Mouse (Mus musculus) gonadal fat pad, adult 2 months (tissue): ENCODE data around the gene Mlec. TPM values are rescaled to one million over a fixed set of nuclear protein-coding genes. Genes with fewer than 3 reads are reported as not detected.

Experiments used
- DNase-seq: peaks from one replicate; pipeline ENCODE4 v3.0.0-alpha.2; 2012; ENCODE audit warnings: low read depth
- polyA plus RNA-seq: library from polyadenylated mRNA; depleted of rRNA; stranded (reverse); fragments of >200 nt; gene quantifications from 2 replicates; pipeline ENCODE4 v1.2.3, GENCODE M21; 2012; rRNA removed

Mlec gene
- polyA plus RNA-seq: 138 and 166 TPM in 2 replicates

DNA sequence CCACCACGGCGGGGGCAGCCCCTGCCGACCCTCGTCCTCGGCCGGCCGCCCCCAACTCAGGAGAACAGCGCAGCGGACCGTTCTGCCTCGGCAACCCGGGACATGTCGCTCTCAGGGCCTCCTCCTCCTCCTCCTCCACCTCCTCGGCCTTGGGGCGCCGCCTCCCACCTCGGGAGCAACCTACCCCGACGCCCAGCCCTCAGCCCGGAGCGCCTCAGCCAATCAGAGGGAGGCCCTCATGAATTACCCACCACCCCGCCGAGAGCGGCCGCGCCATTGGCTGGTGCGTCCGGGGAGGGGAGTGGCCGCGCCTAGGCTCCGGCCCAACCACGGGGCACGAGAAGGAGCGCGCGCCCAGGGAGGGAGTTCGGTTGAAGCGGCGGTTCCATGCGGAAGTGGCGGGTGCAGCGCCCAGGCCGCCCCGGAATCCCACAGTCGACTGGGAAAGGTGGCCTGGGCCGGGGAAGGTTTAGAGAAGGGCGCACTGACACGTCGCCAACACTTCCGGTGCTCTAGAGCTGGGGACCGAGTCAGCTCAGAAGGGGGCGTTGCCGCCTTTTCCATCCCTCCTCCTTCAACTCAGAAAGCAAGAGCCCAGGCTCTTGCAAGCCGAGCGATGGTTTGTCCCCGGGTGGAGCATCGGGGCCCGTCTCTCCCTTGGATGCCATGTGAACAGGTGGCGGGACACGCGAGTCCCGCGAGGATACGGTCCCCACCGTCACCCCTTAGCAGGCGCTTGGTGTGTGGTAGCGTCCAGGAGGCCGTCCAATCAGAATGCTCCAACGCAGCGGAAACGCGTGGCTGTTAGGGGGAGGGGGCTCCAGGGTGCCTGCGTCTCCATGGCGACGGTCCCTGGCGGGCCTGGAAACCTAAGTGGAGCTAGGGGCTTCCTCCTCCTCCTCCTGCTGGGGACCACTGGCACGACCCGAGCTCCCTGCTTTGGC lies at the start of gene Mlec:
Mlec (minus strand) TSS at position 140 of the 944 bp plus-strand sequence.
- DNase-seq: peak; percentile 65

DNA sequence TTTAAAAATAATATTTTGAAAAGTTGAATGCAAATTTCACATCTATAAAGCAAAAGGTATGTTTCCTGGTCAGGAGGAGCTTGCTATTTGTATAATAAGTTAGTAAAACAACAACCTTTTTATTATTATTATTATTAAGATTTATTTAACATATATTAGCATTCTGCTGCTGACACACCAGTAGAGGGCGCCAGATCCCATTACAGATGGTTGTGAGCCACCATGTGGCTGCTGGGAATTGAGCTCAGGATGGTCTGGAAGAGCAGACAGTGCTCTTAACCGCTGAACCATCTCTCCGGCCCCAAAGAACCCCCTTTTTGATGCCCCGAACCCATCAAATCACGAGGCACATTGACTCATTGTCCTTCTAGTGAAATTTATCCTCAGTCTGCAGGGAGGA lies 49.3 kb upstream of the Mlec start:
- DNase-seq: no peak

DNA sequence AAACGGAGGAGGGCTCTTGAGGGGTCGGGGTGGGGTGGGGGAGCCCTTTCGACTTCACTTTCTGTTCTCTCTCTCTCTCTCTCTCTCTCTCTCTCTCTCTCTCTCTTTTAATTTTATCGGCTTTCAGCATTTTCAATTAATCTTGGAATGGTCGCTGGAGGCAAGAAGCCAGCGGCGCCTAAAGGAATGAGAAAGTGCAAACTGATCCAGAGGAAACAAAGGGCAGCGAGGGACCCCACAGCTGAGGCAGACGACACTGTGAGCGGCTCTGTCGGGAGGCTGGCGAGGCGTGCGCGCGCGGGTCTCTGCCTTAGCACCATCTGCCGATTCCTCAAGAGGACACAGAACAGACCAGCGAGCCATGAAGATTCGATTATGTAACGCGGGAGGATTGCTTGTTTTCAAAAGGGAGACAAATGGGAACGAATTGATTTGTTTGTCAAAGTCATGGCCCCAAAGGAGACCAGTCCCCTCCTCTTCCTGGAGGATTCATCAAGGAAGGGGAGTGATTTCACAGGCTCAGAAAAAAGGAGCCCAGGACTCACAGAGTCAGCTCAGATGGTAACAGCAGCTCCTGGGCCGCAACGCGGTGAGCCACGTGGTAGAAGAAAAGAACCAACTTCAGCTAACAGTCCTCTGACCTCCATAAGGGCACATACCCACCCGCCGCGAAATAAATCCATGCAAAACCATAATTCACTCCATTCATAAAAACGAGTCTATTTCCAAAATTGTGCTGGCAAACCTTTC lies 46.8 kb upstream of the Mlec start:
- no peak for DNase-seq

DNA sequence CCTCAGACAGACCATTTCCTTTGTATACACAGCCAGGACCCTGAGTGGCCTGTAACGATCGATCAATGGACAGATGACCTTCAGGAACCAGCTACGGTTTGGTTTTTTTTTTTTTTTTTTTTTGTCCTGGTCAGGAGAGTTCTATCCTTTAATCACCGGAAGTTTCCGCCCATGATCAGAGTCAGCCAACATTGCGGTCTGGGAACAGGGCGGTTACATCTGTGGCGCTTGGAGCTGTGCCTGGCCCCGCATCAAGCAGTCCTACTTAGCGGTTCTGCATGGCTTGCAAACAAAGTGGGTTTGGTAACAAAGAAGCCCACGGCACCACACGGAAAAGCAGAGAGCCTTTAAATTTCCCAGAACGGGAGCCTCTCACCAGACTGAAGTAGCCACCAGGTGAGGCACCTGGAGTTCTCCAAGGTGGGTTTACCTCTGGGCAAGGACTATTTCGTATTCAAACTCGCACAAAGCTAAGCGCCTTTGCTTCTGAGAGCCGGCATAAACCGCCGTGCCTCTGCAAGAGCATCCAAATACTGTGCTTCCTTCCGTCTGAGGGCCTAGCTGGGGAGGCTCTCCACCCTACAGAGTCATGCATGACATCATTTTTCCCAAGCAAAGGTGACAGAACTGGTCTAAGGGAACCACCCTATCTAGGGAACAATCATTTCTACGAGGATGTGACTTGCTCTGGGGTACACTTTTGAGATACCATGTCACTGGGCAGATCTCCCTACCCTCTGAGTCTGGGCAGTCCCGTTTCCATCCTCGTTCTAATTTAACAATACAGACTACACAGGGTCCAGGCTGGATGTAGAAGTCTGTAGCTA lies 46.0 kb upstream of the Mlec start:
- no peak for DNase-seq

DNA sequence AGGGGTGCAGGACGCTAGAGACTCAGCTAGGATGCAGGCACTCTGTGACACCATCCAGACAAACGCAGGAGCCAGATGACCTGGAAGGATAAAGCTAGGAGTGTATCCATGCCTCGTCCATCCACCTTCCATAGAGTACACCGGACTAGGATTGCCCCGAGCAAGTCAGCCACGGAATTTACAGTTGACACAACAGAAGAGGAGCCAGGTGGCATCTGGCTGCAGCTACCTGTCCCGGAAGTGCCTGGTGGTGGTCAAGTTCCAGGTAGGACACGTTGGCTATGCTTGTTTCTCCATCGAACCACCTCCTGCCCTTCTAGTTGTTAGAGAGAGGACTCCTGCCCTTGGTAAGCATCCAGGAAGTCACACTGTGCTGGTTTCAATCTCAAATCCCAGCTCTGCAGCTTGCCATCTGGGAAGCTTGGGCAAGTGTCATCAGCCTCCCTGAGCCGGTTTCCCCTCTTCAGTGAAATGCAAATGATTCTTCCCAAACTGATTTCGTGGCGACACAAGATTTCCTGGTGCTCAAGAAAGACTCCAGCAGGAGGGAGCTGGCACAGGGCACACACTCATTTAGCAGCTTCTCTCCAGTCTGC lies 36.7 kb upstream of the Mlec start:
- no peak for DNase-seq

DNA sequence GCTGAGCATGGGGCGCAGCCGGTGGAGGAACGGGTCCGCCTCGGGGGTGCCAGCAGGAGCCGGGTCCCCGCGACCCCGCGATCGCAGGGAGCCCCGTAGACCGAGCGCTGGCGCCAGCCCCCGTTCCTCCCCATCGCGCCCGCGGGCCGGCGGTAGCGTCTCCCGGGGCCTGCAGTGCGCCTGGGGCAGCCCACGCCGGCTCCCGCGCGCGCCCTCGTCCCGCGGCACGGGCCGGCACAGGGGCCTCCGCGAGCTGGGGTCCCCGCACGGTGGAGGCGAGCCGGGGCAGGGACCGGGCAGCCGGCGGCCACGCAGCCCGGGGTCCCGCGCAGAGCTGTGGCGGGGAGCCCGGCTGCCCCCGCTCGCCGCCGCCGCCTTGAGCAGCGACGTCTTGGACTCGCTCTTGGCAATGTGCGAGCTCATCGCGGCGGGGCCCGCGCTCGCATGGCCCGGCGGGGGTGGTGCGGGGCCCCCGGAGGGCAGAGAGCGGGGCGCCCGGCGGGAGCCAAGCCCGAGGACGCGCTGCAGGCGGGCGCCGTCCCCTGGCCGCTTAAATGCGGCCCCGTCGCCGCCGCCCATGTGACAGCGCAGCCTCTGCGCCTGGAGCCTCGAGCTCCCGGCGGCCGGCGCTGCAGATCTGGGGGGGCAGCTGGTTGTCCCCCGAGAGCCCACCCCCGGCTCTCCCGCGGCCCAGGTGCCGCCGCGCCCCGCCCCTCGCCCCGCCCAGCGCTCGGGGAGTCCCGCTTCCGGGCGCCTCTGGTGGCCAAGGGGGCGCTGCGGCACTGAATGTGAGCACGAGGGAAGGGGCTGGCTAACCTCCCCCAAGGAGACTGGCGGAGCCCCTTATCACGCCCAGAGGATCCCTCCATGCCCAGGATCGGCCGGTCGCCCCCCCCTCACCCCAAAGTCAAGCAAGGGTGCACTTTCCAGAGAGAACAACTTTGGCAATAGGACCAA lies 36.0 kb upstream of the Mlec start, which contains the start of gene Cabp1:
Cabp1 (minus strand) TSS at position 713 of the 957 bp plus-strand sequence.
- DNase-seq: no peak

DNA sequence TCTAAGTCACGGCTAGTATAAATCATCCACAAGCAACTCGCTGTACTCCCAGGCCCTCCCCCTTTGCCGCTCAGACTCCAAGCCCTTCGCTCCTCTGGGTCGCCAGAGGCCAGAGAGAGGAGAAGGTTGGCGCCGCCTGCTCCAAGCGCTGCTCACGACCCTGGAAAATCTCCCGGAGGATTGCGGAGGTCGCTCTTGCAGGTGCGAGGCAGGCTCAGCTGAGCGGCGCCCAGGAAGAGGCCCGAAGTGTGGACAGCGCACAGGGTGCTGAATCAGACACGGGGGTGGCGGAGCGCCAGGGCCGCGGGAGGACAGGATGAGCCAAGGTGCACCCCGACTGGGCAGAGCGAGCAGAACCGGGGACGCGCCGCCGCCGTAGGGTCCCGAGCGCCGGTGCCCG lies 35.2 kb upstream of the Mlec start:
- no peak for DNase-seq

DNA sequence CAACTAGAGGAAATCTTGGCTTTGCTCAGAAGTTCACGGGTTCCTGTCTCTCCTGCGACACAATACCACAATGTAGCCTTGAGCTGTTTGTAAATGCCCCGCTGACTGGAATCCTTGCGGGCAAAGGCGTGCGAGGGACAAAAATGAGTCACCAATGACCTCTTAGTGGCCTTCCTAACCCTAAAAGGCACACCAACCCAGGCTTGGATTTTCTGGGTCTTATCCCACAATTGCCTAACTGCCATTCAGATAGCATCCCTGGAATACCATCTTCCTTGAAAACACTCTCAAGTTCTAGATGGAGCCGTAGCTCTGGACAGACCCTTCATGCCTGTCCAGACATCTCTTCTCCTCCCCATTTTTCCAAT lies 34.8 kb upstream of the Mlec start:
- DNase-seq: no peak

DNA sequence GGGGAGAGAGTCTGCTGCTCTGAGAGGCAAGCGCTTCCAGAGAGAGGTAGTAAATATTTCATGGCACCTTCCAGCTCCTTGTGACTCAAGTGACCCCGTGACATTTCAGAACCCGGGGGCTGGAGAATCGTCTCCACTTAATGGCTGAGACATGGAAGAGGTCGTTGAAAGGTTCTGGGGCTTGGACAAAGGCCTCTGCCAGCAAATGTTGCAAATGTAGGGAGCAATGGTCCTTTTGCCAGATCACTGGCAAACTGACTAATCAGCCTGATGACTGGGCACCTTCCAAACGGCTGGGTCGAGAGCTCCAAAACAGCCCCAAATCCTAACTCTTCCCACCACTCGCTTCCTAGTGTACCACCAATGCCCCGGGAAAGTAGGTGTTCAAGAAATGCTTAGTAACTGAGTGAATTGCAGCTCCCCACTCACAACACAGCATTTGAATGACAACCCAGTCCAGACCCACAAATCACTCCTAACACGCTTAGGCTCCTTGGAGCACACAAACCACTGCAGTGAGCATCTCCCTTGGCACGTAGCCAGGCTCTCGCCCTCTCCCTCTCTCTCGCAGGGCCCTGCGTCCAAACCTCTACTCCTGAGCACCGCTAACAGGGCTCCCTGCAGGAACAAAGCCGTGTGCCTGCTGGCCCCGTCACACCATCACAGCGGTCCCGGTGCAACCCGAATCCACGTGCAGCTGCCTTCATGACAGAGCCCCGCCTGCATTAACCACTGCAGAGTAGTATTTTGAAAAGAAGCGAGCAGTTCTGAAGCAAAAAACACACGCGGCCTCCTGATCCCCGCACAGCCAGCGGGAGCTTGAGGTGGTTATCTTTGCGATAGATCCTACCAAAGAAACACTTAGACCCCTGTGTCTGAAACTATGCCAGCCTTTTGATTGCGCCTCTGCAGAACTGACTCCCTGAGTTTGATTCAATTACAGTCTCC lies 34.2 kb upstream of the Mlec start:
- DNase-seq: no peak

DNA sequence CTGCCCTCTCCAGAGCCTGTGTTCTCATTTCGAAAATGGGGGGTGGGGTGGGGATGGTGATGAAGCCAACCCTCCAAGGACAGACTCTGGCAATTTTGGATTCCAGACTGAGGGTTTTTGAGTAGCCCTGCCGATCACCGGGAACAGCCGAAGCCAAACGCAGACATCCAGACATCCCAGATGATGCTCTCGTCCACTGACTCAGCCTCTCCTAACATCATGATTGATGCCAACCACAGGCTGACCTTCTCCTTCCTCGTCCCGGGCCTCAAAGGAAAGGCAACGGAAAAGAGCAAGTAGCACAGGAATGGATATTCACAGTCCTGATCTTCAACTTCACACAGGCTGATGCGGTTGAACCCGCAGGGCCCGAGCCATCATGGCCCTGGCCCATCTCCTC lies 32.1 kb upstream of the Mlec start:
- DNase-seq: no peak

DNA sequence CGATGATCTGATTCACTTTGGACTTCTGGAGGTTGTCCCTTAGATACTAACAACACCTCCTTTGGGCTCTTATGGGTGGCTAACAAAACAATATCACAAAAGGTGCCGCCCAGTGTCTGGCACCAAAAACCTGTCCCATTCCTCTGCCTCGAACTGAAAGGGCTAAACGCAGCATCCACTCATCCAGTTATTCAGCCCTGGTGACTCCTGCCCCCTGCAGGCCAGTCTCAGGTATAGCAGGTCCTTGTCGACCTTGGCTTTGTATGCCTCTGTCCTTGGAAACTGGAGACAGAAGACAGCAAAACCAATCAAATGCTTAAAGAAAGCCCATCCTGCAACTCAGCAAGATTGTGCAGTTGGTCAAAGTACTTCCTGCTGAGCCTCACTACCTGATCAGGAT lies 30.8 kb upstream of the Mlec start:
- no peak for DNase-seq

DNA sequence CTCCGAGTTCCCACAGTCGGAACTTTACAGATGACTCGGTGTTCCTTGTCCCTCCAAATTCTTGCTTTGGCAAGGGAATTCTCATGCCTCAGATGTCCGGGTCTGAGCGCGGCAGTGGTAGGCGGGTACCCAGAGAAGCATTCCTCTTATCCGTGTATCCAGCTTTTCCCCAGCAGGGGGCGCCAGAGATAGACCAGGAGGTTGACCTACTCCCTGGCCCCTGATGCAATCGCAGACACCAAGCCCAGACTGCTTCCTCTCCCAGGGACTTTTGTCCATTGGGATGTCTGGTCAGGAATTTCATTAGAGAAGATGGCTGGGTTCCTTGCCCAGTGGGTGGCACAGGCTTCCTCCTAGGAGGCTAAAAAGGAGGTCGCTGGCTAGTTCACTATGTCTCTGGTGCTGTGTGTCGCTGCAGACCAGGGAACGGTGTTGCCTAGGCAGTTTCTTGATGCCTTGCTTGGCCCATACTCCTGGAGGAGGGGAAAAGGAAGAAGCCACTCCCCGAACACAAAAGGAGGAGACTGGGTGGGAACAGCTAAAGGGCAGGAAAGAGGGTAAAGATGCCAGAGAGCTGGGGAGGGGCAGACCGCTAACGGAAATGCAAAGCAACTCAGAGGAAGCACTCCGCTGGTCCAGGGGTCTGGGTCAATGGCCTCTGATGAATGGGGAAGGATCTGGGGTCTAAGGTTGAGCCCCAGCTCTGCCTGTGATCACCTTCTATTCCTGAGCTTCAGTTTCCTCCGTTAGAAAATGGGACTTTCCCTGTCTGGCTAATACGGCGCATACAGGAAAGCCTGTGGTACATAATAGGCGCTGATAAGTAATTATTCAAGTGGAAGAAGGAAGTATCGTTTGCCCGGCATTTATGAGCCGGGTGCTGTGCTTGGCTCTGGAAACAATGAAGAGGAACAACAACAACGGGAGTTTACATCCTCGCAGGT lies 29.5 kb upstream of the Mlec start:
- DNase-seq: no peak

DNA sequence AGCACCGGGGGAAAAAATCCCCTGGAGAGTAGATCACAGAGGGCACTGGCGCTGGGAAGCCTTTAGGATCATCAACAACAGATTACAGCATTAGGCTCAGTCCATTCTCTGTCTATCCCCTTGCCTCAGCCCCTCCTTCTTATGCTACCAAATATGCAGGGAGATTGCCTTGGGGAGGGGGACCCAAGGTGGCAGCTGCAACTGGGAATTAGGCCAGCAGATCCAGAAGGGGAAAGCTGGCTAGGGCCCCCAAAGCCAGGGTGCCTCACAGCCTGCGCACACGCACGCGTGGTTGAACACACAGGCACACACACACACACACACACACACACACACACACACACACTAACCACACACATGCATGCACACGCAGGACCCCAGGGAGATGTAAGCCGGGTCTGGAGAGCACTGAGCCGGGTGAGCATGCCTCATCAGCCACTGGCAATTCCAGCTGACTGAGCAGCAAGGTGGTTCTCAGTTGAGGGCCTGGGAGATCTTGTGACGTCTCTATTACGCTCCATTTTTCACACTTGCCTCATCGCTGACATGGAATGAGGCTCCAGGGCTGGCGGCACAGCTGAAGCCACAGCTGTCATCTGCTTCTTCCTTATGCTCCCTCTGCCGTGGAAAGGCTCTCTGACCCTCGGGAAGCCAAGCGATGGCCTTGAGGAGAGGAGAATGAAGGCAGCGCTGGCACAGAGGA lies 28.5 kb upstream of the Mlec start:
- no peak for DNase-seq

DNA sequence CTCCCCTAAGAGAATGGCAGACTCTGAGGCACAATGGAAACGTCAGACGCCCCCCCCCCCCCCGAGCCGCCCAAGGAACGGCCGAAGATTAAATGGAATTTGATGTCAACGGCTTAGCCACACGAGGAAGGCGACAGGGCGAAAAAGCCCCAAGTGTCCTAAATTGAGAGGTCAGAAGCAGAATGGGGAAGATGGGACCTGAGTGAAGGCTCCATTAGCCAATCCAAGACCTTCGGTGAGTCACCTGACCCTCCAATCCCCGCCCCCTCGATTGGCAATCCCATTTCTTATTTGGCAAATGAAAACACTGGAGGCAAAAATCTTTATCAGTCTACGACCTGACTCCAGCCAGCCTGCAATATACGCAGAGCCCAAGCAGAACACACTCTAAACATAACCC lies 26.7 kb upstream of the Mlec start:
- DNase-seq: no peak

DNA sequence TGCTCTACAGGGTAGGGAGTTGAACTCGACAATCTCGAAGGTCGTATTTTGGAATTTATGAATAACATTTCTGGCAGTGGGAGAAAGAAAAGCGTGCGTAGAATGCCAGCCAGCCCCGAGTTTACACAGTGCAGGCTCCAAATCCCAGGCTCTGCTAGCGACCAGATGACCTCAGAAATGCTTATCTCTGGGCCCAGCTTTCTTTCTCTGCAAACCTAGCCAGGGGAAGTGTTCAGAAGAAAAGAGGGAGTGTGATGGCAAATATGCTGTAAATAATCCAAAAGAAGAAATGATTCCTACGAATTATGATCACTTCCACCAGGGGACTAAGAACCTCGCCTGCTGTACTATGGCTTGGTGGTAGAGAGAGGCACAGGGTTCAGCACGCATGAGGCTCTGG lies 25.5 kb upstream of the Mlec start:
- no peak for DNase-seq

DNA sequence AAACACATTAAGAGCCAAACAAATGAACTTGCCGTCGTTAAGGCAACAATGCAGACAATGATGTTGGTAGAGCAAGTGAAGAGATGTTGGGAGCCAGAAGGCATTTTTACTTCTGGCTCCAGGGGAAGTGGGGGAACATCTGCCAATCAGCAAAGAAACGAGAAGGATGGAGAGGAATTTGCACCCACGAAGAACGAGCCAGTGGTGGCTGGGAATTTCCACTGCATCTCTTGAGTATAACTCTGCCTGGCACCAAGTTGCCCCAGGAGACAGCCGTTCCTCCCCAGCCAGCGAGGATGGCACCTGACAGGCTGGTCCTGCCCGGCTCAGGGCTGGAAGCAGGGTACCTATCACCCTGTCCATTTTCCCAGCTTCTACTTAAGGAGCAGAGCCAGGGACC lies 24.9 kb upstream of the Mlec start:
- DNase-seq: no peak

DNA sequence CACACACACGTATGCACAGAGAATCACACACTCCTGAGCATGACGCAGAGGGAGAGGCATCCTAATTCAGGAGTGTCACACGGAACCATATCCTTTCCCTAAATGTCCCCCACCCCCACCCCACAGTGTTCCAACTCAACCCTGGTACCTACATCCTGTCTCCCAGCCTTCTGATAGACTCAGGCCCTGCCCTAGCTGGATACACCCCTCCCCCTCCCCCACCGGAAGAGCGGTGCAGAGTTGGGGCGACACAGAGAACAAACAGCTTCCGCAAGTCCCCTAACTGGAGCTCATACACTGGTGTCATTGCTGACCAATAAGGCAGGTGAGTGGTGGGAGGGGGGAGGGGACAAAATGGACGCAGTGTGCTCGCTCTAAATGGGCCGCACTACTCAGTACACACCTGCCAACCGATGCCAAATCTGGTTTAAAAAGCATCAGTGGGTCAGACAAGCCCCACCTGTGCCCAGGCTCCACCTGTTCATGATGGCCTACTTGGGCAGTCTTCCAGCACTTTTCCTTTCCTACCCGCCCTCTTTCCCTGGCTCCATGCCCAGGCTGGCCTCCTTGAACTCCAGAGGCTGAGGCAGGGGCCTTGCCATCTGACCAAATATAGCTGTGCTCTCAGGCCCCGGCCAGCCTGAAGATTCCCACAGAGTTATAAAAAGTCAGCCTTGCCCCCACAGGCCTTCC lies 23.4 kb upstream of the Mlec start:
- no peak for DNase-seq
